Mouse (Mus musculus) lung, adult 2 months (tissue): ENCODE data around the gene Tmem9b.

ENCODE experiments used
- CTCF ChIP-seq: fragments of 200-500 bp; IDR thresholded peaks from 2 replicates; pipeline ENCODE4 v1.5.1; 2011; ENCODE audit warnings: mild to moderate bottlenecking, low read length, control low read depth; ENCODE audit not compliant: insufficient read depth
- POLR2A ChIP-seq: fragments of 200-500 bp; IDR thresholded peaks from 2 replicates; pipeline ENCODE4 v1.6.1; 2011; ENCODE audit warnings: low read depth, mild to moderate bottlenecking, control low read depth, low read length, borderline replicate concordance; ENCODE audit errors: extremely low read depth

GRCm38 (mm10) chr7:109752008-109752925 lies at the start of gene Tmem9b:
- peak; percentile 62 for TF ChIP-seq POLR2A
- no peak for TF ChIP-seq CTCF
